Mouse (Mus musculus) layer of hippocampus, adult 11-12 months (tissue): ENCODE data around the gene Xpo5.

Source experiments
- DNase-seq: peaks from one replicate; pipeline ENCODE4 v3.0.0; 2022; ENCODE audit warnings: low spot score

The Xpo5 gene

DNA sequence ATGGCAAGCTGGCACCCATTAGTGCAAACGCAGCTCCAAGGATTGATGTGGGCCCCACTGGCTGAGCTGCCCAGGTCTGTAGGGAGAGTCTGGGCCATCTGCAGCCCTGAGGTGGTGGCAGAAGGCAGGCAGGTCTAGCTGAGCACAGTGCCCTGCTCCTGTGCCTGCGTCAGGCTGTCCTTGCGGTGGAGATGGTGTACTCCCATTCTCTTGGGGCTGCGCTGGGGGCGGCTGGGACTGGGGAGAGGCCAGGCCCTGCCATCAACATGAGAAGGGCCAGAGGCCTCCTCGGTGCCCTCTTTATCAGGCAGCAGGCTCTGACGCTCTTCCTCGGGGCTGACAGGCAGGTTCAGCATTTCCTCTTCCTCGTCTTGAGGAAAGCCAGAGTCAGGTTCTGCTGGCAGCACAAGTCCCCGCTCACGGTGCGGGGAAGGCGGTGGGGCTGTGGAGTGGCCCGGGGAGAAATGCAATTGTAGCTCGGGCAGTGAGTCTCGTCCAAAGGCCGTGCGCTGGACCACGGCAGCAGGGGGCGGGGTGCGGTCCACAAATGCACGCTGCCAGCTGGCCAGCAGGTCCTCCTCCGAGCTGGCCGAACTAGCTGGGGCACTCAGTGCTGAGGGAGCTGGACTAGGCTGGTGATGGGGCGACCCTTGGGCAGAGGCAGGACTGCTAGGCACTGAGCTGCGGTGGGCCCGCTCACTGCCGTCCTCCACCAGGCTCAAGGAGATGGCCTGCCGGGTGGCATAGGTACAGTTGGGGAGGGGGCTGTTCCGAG, 55.9 kb downstream of the Xpo5 start:
- no peak for DNase-seq

DNA sequence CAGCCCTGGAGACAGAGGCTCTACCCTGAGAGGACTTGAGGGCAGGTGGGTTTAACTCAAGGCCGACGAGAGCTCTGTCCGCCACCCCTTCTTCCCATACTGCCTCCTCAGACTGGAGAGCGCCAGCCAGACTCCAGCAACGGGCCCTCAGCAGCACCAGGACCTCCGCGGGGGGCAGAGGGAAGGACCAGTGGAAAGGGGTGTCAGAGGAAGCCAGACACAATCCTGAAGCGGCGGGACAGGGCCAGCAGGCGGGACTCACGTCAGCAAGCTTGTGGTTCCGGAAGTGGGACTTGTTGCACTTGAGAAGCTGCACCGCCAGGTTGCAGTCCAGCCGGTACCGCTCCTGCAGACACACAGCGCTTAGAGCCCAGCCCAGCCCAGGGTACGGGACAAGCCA, 57.1 kb downstream of the Xpo5 start:
- no peak for DNase-seq

DNA sequence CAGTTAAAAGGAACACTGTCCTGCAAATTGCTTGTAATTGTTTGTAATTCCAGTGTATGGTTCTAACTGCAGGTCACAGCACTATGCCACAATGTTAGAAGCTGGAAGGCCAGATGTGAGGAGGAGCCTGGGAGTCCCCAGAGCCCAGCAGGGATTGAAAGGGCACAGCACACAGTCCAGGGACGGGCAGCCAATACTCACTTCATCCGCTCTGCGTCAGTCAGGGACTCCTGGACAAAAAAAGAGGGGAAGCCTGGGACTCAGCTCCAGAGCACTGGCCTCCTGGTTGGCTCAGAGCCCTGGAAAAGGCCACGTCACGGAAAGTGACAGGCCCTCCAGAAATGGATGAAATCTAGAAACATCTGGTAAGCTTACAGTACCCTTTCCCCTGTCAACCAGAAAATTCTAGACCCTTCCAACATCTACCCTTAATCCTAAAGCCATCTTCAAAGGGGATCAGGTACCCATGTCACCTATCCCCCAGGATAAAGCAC, 59.7 kb downstream of the Xpo5 start:
- DNase-seq = no peak

DNA sequence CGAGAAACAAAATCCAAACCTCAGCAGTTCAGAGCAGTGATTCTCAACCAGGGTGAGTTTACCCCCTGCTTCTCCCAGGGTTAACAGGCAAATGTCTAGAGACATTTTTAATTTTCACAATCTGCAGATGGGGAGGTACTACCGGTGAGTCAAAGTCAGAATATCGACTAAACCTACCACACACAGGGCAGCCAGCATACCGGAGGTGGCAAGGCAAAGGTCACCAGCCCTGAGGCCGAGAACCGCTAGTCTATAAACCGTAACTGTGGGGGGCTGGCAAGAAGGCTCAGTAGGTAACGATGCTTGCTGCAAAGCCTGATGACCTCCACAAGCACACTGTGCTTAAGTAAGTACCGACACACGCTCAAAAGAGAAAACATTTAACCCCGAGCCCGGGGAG, 62.9 kb downstream of the Xpo5 start:
- DNase-seq = no peak

DNA sequence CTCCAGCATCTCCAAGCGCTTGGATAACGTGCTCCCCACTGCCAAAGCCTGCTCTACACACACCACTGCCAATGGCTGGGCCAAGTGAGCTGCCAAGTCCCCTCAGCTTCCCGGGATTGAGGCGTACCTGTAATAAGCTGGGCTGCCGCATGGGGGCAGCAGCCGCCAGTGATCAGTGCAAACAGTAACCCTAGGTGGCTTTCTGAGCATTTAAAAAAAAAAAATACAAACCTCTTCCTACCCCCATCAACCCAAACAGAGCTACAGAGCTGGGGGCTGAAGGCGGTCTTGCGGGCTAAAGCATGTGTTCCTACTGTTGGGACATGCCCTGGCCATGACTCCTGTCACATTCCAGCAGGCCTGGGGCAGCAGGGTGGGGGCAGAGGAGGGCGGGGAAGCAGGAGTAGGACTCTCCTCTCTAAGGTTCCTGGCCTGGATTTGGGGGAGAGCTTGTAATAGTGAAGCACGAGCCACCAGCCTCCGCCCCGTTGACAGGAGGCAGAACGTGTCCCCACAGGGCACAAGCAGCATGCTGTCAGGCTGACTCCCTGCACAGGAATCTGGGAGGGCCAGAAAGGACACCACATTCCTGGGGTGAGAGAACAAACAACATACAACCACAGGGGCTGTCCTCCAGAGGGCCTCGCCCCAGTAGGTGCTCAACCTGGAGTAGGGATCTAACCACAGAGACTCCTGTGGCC, 63.5 kb downstream of the Xpo5 start:
- peak; percentile 90 for DNase-seq

DNA sequence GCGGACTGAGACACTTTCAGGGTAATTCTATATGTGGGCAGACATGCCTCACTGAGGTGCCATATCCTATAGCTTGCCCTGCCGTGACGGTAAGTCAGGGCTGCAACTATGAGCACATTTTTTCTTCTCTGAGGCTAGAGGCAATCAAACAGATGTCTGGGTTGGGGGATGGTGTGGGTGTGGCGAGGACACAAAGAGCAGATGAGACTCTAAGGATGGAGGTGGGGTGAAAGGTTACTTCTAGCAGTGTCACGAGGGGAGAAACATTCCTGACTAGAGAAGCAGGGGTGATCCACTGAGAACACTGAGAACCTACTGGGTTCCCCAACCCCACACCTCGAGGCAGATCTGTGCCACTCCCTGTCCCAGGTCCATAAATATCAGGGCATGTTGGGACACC, 64.4 kb downstream of the Xpo5 start:
- no peak for DNase-seq

DNA sequence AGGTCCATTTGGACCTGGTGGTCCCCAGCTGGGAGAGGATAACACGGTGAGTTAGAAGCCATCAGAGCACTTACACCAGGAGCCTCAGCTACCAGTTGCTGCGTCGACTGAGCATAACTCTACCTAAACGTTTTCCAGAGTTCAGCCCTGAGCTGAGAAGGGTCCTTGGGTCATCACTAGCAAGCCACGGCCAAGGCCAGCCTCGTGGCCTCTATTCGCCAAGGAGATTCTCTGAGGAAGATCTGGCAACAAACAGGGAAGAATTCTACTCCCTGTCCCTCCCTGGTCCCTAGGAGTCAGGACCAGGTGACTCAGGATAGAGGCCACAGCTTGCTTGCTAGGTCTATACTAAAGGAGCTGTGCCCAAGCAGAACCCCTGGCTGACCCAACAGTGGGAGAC, 64.9 kb downstream of the Xpo5 start:
- no peak for DNase-seq

DNA sequence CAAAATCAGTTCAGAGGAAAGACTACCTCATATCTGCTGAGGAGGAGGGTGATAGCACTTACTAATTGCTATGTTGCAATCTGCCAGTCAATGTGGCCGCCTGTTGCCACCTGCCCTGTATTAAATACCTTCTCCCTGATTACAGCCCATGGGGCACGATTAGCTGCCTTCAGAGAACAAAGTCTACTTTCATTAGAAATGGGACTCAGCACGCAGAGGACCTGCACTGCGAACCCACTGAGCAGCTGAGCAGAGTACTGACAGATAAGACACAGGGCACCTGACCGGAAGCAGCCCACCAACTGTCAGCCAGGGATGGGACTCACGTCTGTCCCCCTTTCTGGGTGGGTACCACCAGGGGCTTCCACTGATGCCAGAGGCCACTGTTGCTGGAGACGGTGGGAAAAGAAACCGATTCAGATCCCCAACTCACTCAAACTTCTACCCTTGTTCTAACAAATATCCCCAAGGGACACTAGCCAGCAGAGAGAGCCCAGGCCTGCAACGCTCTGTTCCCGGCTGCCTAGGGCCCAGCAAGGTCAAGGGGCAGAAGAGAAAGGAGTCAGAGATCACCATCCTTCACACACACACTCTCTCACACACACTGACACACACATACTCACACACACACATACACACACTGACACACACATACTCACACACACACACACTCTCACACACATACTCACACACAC, 65.6 kb downstream of the Xpo5 start:
- no peak for DNase-seq

DNA sequence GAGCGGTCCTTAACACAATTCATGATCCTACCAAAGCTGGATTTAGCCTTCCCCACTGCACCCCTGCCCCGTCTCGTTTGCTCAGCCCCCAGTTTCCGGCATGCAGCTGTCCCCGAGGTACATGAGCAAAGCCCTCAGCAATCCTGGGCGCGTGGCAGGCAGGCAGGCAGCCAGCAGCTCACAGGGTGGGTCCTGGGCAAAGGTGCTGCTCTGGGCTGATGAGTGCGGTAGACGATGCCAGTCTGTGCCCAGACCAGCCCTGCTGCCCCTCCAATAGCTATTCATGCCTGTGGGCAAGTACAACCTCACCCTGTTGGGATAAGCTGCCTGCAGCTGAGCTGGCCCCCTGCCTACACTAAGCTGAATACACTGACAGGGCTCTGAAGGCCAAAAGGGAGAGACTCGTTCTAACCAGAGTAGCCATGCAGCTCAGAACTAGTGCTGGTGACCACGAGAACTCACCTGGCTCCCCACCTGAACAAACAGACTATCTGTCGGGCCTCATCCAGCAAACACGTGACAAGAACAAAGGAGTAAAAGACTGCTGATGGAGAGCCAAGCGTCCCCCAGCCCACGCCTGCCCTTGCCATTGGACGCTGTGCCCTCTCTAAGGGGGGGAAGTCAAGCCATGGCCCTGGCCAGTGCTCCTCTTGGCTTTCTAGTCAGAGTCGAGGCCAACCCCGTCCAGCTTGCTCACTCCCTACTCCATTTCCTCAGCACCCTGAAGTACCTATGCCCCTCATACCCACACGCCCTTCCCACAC, 67.4 kb downstream of the Xpo5 start:
- no peak for DNase-seq

DNA sequence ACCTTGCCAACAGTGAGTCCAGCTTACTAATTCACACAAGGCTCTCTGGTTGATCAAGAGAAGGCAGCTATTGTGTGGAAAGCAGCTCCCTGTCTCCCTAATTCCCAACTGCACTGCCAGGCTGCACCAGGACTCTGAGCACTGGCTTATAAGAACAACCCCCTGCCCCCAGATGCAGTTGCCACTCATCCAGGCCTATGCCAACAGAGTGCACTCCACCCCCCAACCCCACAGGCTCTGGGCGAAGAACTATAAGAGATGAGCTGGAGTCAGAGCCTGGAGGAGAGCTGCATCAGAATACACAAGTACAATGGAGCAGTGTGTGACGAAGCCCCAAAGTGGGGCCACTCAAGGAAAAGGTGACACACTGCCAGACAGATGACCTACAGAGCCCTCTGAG, 69.5 kb downstream of the Xpo5 start:
- DNase-seq = peak; percentile 58

DNA sequence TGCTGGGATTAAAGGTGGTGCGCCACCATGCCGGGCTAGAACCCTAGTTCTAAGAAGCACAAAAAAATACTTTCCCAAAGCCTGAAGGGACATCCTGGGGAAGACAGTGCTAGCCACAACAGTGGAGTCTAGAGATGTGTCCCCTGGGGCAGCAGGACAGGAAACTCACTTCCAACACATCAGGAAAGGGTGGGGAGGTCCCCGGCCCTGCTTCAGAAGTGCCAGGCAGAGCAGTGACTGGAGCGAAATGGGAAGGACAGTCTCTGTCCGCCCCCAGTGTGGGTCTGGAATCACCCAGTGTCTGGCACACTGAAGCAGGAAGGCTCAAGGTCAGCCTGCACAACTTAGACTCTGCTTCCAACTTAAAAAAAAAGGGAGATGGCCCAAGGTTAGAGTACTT, 70.1 kb downstream of the Xpo5 start:
- DNase-seq = no peak

DNA sequence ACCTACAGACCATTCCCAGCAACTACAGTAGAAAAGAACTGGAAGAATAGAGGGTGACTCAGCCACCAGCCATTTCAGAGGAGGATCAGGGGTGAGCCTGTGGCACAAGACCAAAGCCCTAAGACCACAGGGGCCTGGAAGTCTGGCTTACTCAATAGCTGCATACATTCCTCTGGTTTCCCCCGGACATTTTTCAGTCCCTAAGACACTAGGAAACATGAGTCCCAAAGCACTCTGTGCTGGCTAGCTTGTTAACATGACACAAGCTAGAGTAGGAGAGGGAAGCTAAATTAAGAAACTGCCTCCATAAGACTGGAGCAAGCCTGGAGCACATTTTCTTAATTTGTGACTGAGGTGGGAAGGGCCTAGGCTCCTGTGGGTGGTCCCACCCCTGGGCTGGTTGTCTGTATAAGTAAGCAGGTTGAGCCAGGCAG, 71.2 kb downstream of the Xpo5 start:
- DNase-seq = no peak

DNA sequence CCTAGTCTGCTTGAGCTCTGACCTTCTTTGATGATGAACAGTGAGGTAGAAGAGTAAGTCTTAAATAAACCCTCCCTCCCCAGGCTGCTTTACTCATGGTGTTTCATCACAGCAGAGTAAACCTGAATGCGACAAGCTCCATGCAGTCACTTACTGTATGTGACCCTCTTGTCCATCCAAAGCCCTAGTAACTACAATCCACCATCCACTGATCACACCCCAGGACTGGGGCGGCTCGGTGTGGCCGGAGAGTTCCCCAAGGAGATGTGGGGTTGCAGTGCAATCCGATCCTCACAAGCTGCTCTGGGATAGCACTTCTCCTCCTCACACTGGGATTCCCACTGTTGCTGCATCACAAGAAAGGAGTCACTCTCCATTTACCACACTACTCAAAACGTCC, 71.9 kb downstream of the Xpo5 start:
- no peak for DNase-seq

DNA sequence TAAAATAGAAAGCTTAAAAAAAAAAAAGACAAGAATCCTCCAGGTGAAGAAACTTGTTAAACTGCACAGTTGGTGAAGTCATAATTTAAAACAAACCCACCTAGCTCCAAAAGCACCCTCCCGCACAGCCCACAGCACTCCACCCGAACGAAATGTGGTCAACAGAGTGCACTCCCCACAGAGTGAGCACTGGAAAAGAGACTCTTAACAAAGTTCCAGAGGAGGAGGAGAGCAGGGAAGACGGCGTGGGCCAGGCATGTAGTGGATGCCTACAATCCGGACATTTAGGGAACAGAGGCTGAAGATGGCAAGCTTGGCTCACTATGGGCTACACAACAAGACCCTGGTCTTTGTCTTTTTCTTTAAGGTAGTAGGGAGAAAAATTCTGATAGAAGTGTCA, 72.5 kb downstream of the Xpo5 start:
- no peak for DNase-seq

DNA sequence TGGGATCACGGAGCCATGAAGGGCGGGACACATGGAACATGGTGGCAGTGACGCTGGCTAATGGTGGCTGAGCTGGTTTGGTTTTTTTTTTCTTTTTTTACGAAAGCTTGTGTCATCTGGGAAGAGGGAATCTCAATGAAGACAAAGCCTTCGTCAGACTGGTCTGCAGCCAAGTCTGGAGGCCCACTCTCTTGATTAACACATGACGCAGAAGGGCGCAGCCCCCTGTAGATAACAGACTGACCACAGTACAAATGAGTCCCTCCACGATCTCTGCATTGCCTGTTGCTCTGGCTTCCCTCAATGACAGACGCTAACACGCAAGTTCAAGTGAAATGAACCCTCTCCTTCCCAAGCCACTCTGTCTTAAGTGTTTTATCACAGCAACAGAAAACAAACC, 72.9 kb downstream of the Xpo5 start:
- DNase-seq = no peak

DNA sequence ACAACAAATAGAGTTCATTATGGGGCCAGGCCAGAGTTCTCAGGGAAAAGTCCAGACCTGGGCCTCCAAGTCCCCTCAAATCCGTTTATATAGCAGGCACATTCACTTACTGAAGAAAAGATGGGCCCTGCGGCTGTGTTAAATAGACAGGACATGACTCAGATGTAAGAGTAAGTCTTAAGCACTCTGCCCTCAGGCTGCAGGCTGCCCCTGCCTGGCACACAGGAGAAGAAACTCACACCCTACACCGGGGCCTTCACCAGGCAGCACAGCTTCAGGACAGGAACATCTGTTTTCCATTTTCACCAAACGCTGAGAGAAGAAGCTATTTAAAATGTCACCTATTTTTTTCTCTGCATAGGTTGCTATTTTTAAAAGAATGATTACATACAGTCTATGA, 75.0 kb downstream of the Xpo5 start:
- no peak for DNase-seq

DNA sequence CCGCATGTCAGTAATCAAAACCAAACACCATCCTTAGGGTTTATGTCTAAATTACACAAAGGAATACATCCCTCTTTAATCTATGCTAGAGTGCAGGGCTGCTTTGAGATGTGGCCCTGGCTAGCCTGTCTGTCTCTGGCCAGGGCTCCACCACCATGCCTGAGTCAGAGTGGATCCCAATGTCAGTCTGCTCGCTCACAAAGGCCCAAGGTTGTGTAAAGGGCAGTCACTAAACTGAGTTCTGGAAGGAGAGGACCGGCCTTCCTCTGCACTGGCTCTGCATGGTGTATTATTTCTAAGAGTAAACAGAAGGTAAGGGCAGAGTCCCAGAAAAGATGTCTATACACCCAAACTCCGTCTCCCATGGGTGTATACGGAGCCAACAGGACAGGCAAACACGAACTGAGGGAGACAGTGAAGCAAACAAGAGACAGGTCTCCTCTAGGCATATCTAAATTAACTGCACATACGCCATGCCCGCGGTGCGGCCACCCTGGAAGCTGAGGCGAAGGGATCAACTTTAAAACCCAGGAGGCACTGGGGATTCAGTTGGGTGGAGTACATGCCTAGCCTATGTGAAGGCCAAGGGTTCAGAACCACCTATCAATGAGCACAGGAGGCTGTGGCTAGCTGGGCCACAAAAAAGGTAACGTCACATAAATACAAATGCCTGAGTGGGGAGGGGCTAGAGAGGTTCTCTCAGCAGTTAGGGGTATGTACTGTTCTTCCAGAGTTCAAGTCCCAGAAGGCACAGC, 75.6 kb downstream of the Xpo5 start:
- DNase-seq = no peak

DNA sequence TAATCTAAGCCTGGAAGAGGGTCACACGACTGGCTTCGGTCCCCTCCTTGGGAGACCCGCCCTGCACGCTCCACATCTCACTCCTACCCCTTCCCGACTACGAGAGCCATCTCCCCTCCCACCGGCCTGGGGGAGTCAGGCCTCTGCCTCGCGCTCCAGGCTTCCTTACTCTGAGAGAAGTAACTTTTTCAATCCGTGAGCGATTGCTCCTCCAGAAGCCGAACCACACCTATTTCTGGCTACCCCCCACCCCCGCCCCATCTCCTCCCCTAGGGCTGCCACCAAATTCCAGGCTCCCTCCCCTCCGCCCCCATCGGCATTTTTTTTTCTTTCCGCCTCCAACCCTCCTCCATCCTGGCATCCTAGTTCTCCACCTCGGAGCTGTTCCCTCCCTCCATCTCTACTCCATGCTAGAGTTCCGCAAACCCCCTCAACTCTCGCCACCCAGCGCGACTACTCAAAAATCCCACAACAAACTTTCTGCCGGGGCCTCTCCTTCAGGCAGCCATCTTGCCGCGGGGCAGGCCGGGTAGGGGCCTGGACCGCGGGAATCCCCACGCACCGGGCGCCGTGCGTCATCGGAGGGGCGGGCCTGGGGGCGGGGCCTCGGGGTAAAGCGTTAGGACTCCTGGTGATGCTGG, 80.0 kb downstream of the Xpo5 start, which contains the start of gene Tjap1:
Tjap1 (minus strand) TSS at position 544 of the 641 bp plus-strand sequence.
- DNase-seq = peak; percentile 78

DNA sequence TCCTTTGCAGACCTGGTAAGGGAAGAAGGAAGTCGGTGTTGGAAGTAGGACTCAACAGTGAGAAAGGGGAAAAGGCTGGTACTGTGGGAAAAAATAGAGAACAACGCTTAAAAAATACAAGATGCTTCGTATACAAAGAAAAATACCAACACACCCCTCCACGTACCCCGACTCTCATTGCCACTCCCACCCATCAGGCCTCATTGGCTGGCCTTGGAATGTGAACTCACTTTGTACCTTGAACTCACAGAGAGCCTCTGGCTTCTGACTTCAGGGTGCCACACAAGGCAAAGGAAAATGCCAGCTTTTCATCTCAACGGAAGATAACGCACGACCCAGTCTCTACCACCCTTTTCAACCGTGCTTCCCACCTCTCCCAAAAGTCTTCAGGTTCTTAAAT, 80.6 kb downstream of the Xpo5 start:
- no peak for DNase-seq

DNA sequence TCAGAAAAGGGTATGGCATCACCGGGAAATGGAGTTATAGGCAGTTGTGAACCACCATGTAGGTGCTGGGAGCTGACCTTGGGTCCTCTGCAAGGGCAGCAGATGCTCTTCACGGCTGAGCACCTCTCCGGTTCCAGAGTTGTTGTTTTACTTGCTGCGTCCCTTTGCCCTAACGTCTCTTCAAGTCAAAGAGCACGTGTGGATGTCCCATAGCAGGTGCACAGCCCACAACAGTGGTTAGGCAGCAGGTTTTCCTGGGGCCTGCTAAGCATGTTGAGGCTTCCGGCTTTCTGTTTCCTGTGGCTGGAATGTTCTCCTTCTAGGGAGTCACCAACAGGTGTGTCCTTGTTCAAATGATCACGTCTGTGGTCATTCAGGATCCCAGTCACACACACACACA, 81.3 kb downstream of the Xpo5 start:
- no peak for DNase-seq

DNA sequence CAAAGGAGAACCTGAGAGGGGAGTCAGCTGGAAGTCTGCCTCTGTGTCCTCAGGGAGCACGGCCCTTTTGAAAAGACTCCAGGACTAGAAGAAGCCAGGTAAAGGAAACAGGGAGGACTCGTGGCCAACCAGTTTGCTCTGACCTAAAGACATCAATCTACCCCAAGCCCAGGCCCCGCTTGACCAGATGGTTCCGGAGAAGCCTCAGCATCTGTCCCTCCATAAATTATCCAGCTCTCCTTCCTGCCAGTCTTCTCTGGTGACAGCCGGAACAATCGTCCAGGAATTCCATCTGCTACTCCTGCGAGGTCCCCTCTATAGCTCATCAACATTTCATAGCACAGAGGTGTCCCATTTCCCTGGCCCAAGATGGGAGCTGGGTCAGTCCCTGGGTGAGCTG, 82.1 kb downstream of the Xpo5 start:
- DNase-seq = no peak
